Mouse (Mus musculus) central nervous system, embryonic 18 days (tissue): ENCODE results near the gene Dppa2. TPM values are rescaled to one million over a fixed set of nuclear protein-coding genes. Genes with fewer than 3 reads are reported as not detected.

Source experiments
- polyA plus RNA-seq: library from polyadenylated mRNA; depleted of rRNA; stranded (reverse); fragments of >200 nt; gene quantifications from 2 replicates; pipeline ENCODE4 v1.2.3, GENCODE M21; 2012; rRNA removed

The Dppa2 gene
- polyA plus RNA-seq, result not detected in 2 replicates

GRCm38 (mm10) chr16:48303509-48303908 lies at the start of gene Dppa2:
Gene Dppa2, plus strand, starts transcription at chr16:48303908.

GRCm38 (mm10) chr16:48283517-48283916 lies 20.2 kb upstream of the Dppa2 start, which contains the start of gene Dppa4:
Gene Dppa4, plus strand, starts transcription at chr16:48283733.

Other genes with a start within 250 kb of the Dppa2 start
- not detected in 2 replicates for gene Dppa4, start 20.2 kb upstream of the Dppa2 start, polyA plus RNA-seq
- not detected in 2 replicates for gene Gm5485, start 108.5 kb downstream of the Dppa2 start, polyA plus RNA-seq
- gene Morc1, start 127.3 kb downstream of the Dppa2 start, polyA plus RNA-seq, result 0.04 and 0.09 TPM in 2 replicates